Mouse (Mus musculus): Measurements from ENCODE around the gene Grin2a. TPM values are rescaled to one million over a fixed set of nuclear protein-coding genes. Genes with fewer than 3 reads are reported as not detected.

Gene Grin2a
- polyA plus RNA-seq, 1 experiment = 39.1 TPM

DNA sequence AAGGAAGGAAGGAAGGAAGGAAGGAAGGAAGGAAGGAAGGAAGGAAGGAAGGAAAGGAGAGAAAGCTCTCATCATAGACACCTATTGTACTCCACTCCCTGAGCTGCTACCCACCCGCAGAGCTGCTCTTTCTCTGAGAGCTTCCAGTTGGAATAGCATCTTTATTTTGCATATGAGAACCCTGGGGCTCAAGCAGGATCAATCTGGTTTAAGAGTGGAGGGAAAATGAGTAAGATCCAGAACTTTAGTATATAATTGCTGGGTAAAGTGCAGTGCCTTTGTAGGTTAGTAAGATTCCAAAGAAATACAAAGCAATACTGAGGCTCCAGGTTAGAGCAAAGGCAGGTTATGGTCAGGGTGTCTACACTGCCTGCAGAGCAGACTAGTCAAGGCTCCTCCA, 6.2 kb upstream of the Grin2a start:
- TF ChIP-seq CTCF (IDR thresholded peaks at IDR 0.05; ENCODE audit: extremely low read depth, insufficient read depth, low read length) (no peak), POLR2A (IDR thresholded peaks at IDR 0.05; ENCODE audit: extremely low read depth, insufficient read depth, low read length) (no peak)

DNA sequence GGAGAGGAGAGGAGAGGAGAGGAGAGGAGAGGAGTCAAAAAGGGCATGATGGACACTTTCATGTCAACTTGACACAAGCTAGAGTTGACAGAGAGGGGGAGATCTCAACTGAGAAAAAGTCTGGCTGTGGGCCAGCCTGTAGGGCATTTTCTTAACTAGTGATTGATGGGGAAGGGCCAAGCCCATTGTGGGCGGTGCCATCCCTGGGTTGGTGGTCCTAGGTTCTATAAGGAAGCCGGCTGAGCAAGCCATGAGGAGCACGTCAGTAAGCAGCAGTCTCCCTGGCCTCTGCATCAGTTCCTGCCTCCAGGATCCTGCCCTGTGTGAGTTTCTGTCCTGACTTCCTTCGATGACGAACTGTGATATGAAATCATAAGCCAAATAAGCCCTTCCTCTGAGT, 4.6 kb upstream of the Grin2a start:
- Histone ChIP-seq H3K4me1 (ENCODE audit: control insufficient read depth, insufficient read depth, low read length) (no peaks in the 10 kb centered on the region), H3K27ac (ENCODE audit: insufficient read depth, low read length) (no peak overlapping the region), H3K4me3 (ENCODE audit: insufficient read depth, low read length) (no peak overlapping the region)
- TF ChIP-seq POLR2A (IDR thresholded peaks at IDR 0.05; ENCODE audit: extremely low read depth, insufficient read depth, low read length) (no peak), CTCF (IDR thresholded peaks at IDR 0.05; ENCODE audit: extremely low read depth, insufficient read depth, low read length) (no peak)

More for the DNA sequence above, 6.2 kb upstream of the Grin2a start:
- H3K27ac ChIP-seq (ENCODE audit: insufficient read depth, low read length) = no peak overlapping the region
- H3K4me3 ChIP-seq (ENCODE audit: insufficient read depth, low read length) = no peak overlapping the region
- no peaks in the 10 kb centered on the region for H3K4me1 ChIP-seq (ENCODE audit: control insufficient read depth, insufficient read depth, low read length)

DNA sequence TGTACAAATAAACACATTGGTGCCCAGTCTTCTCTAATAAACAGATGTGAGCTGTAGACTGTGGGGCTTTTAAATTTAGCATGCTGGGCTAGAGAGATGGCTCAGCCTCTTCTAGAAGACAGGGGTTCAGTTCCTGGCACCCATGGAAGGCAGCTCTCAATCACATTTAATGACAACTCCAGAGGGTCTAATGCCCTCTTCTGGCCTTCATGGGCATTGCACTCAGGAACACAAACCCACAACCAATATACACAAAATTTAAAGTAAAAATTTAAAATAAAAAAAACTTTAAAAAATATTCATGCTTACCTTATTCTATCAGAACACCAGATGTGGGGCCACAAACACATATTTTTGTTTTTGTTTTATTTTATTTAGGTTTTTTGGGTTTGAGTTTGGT, 2.6 kb upstream of the Grin2a start:
- no peak overlapping the region for H3K4me3 ChIP-seq (ENCODE audit: insufficient read depth, low read length)
- no peak overlapping the region for H3K27ac ChIP-seq (ENCODE audit: insufficient read depth, low read length)
- TF ChIP-seq POLR2A (IDR thresholded peaks at IDR 0.05; ENCODE audit: extremely low read depth, insufficient read depth, low read length) (no peak), CTCF (IDR thresholded peaks at IDR 0.05; ENCODE audit: extremely low read depth, insufficient read depth, low read length) (no peak)
- H3K4me1 ChIP-seq (ENCODE audit: control insufficient read depth, insufficient read depth, low read length) = no peaks in the 10 kb centered on the region

DNA sequence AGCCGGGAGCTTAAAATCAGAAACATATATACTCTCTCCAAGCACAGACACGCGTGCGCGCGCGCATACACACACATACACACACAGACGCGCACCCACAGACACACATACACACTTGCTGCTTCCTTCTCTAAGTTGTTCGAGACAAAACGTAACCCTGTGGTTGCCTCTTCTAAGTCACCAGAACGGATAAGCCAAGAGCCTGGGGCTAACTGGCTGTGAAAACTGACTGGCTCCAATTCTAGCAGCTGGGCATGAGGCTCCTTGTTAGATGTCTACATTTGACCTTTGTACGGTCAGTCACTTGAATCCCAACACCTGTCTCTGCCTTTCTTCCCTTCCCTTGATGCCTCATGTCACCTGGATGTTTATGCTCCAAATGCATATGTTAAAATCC, 452 bp upstream of the Grin2a start:
- Histone ChIP-seq H3K4me3 (ENCODE audit: insufficient read depth, low read length) (peak overlapping the region; percentile 79), H3K27ac (ENCODE audit: insufficient read depth, low read length) (0 out of 2 replicates have a peak overlapping the region, but pooled peaks have one; percentile 100), H3K4me1 (ENCODE audit: control insufficient read depth, insufficient read depth, low read length) (no peaks in the 10 kb centered on the region; the same call in 1 of the 2 replicates)
- TF ChIP-seq CTCF (IDR thresholded peaks at IDR 0.05; ENCODE audit: extremely low read depth, insufficient read depth, low read length) (no peak), POLR2A (IDR thresholded peaks at IDR 0.05; ENCODE audit: extremely low read depth, insufficient read depth, low read length) (no peak)

DNA sequence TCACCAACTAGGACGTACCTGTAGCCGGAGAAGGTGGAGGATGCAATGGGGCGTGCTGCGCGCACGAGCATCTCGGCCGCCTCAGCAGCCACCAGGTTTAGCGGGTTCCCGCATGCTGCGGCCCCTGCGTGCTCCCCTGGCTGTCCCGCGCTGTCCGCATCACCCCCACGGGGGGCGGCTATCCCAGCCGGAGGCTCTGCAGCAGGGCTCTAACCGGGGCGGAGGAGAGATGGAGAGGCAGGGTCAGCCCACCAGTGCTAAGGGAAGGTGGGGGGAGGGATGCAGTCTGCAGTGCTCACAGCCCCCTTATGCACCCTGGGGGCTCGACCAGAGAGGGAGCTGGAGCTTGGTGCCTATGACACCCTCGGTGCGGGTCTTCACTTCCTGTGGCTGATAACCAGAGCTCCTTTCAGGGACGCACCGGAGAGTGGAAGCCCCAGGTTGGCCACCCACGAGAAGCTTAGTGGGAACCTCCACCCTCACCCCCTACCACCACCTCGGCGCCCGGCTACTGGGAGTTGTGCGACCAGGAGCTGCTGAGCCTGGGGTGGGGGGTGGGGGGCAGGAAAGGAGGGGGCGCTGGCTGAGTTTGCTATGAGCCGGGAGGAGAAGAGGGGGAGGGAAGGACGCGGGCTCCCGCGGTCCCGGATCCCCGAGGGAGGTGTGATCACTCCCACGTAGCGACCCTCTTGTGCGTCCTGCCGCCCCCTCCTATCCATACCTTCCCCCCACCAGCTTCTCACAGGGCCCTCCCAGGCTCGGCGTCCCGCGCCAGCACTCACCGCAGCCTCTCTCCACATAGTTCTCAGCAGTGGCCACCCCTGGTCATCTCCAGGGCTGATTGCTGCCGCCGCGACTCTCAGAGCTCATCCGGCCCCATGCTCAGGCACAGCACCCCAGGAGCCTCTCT, 1.1 kb downstream of the Grin2a start:
- peak overlapping the region; percentile 79 for H3K4me3 ChIP-seq (ENCODE audit: insufficient read depth, low read length)
- TF ChIP-seq CTCF (IDR thresholded peaks at IDR 0.05; ENCODE audit: extremely low read depth, insufficient read depth, low read length) = no peak
- TF ChIP-seq POLR2A (IDR thresholded peaks at IDR 0.05; ENCODE audit: extremely low read depth, insufficient read depth, low read length) = no peak
- H3K27ac ChIP-seq (ENCODE audit: insufficient read depth, low read length) = peak overlapping the region; percentile 100
- no peaks in the 10 kb centered on the region; the same call in 1 of the 2 replicates for H3K4me1 ChIP-seq (ENCODE audit: control insufficient read depth, insufficient read depth, low read length)

DNA sequence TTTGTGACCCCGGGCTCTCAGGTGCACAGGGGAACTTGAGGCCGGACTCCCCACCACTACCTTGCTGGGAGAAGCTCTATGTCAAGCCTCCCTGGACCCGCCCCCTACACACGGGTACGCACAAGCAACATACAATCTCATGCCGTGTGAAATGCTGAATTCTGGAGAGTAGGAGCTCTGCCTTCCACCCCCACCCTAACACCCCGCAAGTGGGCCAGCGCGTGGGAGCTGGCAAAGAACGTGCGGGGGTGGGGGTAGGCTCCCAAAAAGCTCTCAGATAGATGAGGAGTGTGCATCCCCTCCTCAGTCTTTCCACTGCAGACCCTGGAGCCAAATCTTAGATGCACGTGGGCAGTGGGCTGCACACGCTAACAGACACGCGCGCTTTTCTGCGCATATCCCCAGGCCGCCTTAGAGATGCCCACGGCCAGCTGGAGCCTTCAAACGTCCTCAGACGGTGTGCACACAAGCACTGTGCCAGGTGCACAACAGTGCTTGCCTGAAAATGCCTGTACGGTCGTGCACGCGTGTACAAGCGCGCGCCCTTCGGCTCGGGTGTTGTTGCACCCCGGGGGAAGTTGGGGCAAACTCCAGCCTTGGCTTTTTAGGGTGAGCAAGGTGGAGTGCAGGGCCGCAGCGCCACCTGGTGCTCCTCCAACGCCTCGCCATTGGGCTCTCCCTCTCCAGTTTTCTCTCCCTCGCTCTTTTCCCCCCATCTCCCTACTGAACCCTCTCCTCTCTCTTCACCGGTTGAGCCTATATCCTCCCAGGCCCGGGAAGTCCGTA, 1.9 kb downstream of the Grin2a start:
- peak overlapping the region; percentile 81 for H3K27ac ChIP-seq (ENCODE audit: insufficient read depth, low read length)

DNA sequence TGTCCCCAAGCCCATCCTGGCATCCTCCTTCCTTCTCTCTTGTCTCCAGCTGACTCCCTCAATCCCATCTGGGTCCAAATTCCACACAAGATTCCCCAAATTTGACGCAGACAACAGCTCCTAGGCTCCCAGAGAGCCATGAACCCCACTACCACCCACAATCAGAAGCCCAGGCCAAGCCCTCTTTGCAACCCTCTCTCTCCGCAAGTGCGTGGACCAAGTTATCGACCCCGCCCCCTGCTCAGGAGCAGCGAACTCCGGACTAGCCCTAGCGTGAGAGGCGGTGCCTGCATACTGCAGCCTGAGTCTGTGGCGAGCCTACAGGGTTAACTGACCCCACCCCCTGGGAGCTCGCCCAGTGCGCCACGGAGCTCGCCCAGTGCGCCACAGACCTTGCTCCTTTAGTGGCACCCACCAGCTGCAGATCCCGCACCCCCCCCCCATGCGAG, 2.6 kb downstream of the Grin2a start:
- Histone ChIP-seq H3K27ac (ENCODE audit: insufficient read depth, low read length) (peak overlapping the region; percentile 15), H3K4me3 (ENCODE audit: insufficient read depth, low read length) (peak overlapping the region; percentile 79), H3K4me1 (ENCODE audit: control insufficient read depth, insufficient read depth, low read length) (peaks cover 3% of the 10 kb centered on the region)
- TF ChIP-seq POLR2A (IDR thresholded peaks at IDR 0.05; ENCODE audit: extremely low read depth, insufficient read depth, low read length) (no peak), CTCF (IDR thresholded peaks at IDR 0.05; ENCODE audit: extremely low read depth, insufficient read depth, low read length) (no peak)

More for the DNA sequence above, 1.9 kb downstream of the Grin2a start:
- TF ChIP-seq POLR2A (IDR thresholded peaks at IDR 0.05; ENCODE audit: extremely low read depth, insufficient read depth, low read length) = peak; percentile 33; the same call in 1 of the 2 replicates
- TF ChIP-seq CTCF (IDR thresholded peaks at IDR 0.05; ENCODE audit: extremely low read depth, insufficient read depth, low read length) = peak; percentile 80
- H3K4me3 ChIP-seq (ENCODE audit: insufficient read depth, low read length) = peak overlapping the region; percentile 79
- H3K4me1 ChIP-seq (ENCODE audit: control insufficient read depth, insufficient read depth, low read length) = no peaks in the 10 kb centered on the region; the same call in none of the 2 replicates

DNA sequence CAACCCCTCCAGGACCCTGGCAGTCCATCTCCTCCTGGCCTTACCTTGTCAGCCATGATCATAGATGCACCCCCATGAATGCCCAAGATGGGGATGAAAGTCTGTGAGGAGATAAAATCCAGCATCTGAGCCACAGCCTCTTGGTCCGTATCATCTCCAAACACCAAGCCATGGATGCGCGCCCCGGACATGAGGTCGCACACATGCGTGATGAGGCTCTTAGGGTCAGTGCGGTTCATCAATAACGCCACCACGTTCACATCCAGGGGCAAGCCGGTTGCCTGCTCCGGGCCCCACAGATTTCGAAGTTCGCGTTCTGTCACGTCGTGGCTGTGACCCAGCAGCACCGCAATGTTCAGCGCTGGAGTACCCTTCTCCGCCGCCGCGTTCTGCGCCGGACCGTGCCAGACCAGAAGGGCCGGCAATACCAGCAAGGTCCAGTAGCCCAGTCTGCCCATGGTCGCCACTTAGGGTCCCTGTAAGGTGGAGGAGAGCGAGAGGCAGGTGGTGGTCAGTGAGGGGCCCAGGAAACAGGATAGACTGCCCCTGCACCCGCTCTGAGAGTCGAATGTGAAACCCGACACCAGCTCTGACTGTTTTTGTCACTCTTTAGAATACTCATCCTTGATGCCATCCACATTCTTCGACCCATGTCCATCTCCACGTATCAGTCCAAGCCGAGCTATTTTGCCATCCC, 3.1 kb downstream of the Grin2a start:
- TF ChIP-seq CTCF (IDR thresholded peaks at IDR 0.05; ENCODE audit: extremely low read depth, insufficient read depth, low read length) (no peak), POLR2A (IDR thresholded peaks at IDR 0.05; ENCODE audit: extremely low read depth, insufficient read depth, low read length) (no peak)
- peaks cover 3% of the 10 kb centered on the region for H3K4me1 ChIP-seq (ENCODE audit: control insufficient read depth, insufficient read depth, low read length)

DNA sequence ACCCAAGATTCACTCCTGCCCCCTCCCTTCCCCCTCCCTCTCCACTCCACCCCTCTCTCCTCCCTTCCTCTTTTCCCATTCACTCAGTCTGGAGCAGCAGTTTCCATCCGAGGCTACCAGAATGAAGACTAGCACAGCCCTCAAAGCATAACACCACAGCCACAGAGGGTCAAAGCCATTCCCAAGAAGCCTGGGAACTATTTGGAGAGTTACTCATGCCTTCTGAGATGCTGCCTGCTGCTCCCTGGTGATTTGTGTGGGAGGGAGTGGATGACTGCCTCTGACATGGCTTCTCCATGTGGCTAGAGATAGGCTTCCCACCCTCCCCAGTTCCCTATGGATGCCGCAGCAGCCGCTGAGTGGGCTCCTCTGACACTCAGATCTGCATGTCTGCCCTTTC, 10.3 kb downstream of the Grin2a start:
- Histone ChIP-seq H3K4me1 (ENCODE audit: control insufficient read depth, insufficient read depth, low read length) (peaks cover 17% of the 10 kb centered on the region), H3K27ac (ENCODE audit: insufficient read depth, low read length) (no peak overlapping the region), H3K4me3 (ENCODE audit: insufficient read depth, low read length) (no peak overlapping the region)
- TF ChIP-seq POLR2A (IDR thresholded peaks at IDR 0.05; ENCODE audit: extremely low read depth, insufficient read depth, low read length) (no peak), CTCF (IDR thresholded peaks at IDR 0.05; ENCODE audit: extremely low read depth, insufficient read depth, low read length) (no peak)

More for the DNA sequence above, 3.1 kb downstream of the Grin2a start:
- Histone ChIP-seq H3K27ac (ENCODE audit: insufficient read depth, low read length) (peak overlapping the region; percentile 15), H3K4me3 (ENCODE audit: insufficient read depth, low read length) (peak overlapping the region; percentile 79)
